Mouse (Mus musculus) thymus, postnatal 36 days (tissue): ENCODE measurements around the gene Anks1b.

Source experiments
- DNase-seq, 2 experiments: peaks; one replicate each; pipeline ENCODE4 v3.0.0; 2022; ENCODE audit warnings: mixed read lengths in 2 of 2

Gene Anks1b

DNA sequence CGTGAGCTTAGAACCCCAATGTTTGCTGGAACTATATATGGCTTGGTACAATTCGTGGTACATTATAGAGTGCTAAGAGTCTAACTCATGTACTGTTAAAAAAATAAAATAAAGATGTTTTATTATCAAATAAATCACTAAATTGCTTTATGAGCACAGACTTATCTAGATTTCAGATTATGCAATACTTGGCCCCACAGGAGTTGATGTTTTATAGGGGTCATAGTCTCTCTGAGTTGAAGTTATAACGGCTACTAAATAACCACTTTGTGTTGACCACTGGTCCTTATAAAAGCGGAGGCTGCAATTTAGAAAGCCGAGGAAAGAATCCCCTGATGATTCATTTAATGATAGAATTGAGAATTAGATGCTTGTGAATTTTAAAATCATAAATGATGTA is 323.6 kb downstream of the Anks1b start:
- no peak for DNase-seq

GRCm38 (mm10) chr10:90210044-90210443 is 336.7 kb downstream of the Anks1b start:
- no peak for DNase-seq

- no peak for DNase-seq
Measured at GRCm38 (mm10) chr10:90220470-90220869, 347.2 kb downstream of the Anks1b start.

DNA sequence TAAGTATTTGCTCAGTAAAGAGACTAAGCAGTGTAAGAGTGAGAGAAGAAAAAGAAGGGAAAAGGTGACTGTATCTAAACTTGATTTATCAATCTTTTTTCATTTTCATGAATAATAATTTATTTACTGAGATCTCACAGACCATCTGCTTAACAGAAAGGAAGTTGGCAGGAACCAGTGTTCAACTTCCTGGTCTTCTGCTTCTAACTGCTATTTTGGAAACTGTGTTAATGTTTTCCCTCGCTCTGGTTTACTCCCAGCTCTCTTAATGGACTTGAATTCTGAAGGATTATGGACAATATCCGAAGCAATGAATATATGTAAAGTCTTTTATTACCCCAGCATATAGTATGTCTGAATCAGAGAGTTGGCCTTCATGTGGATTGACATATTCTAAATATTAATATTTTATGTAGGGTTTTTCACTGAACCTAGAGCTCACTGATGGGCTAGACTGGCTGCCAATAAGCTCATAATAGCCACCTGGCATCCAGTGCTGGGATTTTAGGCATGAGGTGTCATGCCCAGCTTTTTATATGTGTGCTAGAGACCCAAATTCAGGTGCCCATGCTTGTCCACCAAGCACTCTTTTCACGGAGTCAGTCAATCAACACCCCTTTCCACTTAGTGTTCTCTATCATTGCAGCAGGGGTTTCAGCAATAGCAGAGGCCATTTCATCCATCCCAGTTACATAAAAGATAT is 349.6 kb downstream of the Anks1b start:
- no peak for DNase-seq

DNA sequence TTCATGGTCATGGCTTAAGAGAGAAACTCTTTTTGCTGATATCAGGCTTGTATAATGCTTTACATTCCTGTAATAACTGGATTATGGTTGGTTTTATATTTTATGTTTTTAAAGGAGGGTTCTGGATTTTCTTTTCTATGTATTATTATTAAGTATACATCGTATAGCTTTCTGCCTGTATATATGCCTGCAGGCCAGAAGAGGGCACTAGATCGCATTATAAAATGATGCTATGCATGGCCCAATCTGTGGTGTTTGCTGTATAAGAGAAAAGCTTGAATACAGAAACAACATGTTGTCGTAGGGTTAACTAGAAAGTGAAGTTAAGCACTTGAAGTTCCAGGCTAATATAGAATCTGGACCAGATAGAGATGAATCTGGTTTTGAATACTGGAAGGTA is 362.0 kb downstream of the Anks1b start:
- no peak for DNase-seq

- DNase-seq, result no peak
Measured at GRCm38 (mm10) chr10:90237290-90237689, 364.0 kb downstream of the Anks1b start.

GRCm38 (mm10) chr10:90258944-90259714 is 385.8 kb downstream of the Anks1b start:
- DNase-seq, result no peak

DNA sequence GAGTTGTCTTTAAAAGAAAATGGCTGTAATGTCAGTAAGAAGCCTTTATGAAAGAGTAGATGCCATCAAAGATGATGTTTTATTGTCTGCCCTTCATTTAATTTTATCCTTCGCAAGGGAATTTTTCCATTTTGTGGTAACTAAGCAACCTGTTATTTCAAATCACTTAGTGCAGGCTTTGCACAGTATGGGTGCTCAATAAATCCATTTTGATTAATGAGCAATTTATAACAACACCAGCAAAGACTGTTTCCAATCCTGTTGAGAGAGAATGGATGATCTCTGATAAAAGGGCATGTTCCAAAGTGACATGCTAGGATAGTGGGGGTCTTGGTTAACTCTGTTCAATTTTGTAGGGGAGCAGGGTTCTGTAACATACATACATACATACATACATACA is 398.0 kb downstream of the Anks1b start:
- DNase-seq, result no peak

GRCm38 (mm10) chr10:90273311-90273710 is 400.0 kb downstream of the Anks1b start:
- no peak for DNase-seq

DNA sequence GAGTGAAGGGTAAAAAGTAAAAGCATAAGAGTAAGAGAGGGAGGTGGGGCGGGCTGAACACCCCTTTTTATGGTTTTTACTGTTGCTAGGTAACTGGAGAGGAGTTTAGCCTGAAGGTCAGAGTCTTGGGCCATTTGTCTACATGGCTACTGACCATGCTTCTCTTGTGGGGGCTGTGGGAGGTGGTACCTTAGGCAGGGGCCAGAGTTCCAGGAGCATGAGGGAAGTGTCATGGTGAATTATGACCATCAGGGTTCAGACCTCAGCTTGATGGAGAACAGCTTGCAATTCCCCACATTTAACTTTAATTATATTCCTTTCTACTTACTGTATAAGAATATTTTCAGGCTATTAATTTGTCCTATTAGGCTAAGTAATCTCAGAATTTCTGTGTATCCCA is 413.3 kb downstream of the Anks1b start:
- DNase-seq, result no peak

- no peak for DNase-seq
Measured at GRCm38 (mm10) chr10:90303249-90303648, 429.9 kb downstream of the Anks1b start.

DNA sequence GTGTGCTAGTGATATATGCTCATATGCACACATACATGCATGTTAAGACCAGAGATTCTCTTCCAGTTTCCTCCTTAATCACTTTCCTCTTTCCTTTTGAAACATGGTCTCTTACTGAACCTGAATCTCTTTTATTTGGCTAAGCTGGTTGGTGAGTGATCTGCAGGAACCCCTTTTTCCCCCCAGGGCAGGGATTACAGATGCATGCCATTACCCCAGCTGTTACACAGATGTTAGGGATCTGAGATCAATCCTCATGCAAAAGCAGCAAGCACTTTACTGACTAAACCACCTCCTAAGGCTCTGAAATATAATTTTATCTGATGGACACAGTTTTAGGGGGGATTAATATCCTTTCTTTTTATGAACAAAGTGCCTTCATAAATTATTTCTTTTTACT is 432.8 kb downstream of the Anks1b start:
- DNase-seq, result no peak

DNA sequence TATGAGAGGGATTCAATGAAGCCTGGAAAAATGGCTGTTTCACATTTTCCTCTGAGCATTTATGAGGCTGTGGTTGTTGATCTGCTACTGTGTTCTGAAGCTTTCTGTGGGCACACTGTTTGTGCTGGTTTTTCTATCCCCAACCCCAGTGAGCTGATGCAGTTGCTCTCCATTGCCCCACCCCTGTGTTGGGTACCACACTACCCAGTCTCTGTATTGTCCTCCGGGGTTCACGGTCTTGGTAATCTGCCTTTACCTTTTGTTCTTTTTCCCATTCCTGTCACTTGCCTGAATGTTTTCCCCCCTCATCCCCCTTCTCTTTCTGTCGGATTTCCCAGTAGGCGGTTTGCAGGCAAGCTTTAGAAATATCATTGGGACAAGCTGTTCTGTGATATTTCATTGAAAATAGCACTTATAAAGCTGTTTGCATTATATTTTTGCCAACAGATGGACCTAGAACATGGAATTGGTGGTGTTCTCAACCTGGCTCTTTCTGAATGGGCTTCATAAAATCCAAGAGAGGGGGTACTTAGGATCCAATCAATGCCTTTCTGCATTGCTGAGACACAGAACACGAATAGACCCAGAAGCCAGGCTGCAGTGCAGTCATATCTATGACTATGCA is 434.7 kb downstream of the Anks1b start:
- no peak for DNase-seq

DNA sequence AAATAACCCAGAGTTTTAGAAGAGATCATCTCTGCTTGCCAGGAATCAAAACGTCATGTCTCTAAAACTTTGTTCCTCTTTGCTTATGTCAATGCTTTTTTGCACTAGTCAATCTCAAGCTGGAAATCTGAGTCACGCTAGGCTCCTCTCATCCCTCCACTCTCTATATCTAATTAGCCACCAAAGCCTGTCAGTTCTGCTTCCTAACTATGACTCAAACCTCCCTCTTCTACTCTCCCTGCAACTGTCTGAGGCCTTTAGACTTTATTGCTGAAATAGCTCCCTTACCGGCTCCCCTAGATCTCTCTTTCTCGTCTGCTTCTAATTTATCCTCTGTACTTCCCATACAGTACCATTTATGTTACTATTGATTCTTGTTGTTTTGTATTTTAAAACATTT is 456.5 kb downstream of the Anks1b start:
- no peak for DNase-seq

DNA sequence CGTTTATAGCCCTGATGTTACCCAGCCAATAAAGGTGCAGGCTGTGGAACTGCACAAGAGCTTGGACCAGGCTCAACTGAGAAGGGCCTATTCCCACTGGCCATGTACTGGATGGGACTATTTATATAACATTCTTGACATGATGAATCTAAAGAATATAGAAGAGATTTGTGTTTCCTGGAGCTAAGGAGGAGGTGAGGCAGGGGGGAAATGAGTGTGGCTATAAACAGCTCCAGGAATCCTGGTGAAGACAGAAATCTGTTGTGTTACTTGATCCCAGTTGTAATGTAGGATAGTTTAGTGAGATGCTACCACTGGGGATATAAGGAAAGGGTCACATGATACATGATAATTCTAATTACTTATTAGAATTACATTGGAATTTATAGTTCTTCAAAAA is 472.1 kb downstream of the Anks1b start:
- no peak for DNase-seq

- no peak for DNase-seq
Measured at GRCm38 (mm10) chr10:90356258-90356657, 482.9 kb downstream of the Anks1b start.

GRCm38 (mm10) chr10:90357169-90357907 is 484.0 kb downstream of the Anks1b start:
- no peak for DNase-seq

DNA sequence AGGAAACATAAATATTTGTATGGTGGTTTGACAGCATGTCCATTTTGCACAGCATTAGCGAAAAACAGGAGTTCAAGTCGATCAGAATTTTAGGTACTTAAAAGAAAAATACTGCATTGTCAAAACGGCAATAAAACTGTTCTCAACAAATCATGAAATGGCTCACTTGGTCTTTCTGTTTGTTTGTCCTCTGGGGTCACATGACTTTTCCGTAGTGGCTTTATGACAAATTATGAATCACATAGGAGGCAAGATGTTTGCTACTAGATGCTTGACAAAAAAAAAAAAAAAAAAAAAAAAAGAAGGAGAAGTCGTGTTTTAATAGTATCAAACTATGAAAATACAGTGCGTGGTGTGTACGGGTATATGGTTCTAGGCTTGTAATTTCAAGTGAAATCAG is 495.7 kb downstream of the Anks1b start:
- DNase-seq, result no peak

- no peak for DNase-seq
Measured at GRCm38 (mm10) chr10:90370751-90371150, 497.4 kb downstream of the Anks1b start.

- no peak for DNase-seq
Measured at GRCm38 (mm10) chr10:90373469-90373868, 500.2 kb downstream of the Anks1b start.

DNA sequence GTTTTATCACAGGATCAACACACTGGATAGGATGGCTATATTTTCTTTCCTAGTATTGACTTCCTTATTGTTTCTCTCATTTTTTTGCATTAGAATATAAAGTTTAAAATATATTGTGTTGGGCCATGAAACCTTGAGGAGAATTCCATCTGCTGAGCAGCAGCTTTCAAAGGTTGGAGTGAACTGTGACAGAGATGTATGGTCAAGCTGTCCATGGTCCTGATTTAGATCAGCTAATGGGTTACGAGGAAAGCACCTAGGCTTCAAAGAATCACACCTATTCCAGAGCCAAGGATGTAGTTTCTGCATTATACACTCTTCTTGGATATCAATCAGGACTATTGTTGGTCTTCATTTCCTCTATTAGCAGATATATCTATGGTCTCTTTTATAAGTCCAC is 503.3 kb downstream of the Anks1b start:
- DNase-seq, result no peak

DNA sequence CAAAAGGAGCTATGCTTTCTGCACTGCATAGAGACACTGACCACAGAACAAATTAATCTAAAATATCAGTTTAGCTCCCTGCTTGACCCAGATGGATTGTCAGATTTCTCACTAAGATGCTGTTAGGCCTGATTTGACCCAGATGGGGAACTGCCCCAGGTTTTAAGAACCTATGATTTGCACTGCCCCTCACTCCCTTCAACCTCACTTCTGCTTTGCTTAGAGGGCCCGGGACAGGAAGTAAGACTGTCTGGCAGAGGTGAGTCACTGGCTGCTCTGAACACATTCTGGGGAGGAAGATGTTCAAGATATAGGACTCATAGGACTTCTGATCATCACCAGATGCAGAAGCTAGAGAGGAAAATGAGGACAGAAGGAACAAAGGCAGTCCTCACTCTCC is 506.8 kb downstream of the Anks1b start:
- DNase-seq, result no peak

DNA sequence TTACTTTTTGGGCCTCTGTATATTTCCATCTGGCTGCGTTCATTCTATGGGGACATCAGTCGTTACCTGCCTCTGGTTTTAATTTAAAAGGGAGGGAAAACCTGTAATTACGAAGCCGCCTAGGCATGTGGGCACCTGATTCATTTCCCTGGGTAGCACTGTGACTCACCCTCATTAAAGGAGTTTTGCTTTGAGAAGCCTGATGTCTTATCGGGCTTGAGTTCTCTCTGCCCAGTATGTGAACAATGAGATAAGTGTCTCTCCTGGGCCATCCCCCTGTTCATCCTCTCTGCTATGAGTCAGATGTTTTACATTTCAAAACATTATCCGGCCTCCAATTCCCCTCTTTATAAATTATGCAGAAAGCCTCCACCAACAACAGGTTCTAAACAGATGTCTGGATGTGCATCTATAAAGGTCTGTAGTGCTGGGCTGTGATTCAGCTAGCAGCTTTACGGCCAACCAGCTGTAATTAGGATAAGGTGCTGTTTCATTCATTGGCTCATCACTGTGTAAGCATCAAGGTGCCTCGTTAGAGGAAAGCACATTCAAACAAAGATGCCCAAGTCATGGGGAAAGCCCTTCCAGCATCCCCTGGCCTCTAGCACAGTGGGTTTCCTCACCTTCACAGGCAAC is 507.5 kb downstream of the Anks1b start:
- DNase-seq, result no peak
